Mouse (Mus musculus): ENCODE measurements around the gene Fam162a. TPM values are rescaled to one million over a fixed set of nuclear protein-coding genes. Genes with fewer than 3 reads are reported as not detected.
"Not testable (repeated sequence)": the region's sequence is repeated elsewhere in the genome, so short reads cannot be mapped to it uniquely, and the experiment has no call there.

Gene Fam162a
- total RNA-seq, 1 experiment, result 153 TPM

DNA sequence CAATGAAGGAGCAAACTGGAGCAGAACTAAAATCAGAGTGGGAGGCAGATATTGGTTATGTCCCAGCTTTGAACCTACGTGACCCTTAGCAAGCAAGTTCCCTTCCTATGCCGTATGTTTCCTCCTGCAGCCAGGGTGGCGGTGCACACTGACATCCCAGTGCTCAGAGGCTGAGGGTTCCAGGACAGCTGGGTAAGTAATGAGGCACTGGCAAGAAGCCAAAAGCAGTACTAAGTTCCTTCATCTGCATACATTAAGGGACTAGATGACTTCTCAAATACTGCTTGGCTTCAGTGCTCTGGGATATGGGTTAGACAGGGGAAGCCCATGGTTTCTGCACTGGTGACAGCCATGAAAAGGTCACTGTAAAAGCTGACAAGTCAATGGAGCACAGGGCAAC lies 3.0 kb downstream of the Fam162a start:
- Histone ChIP-seq H3K36me3 (ENCODE audit: control insufficient read depth, insufficient read depth, low read length, poor library complexity, severe bottlenecking) (peaks cover 5% of the 10 kb centered on the region), H3K27ac (ENCODE audit: insufficient read depth, low read depth, low read length, poor library complexity, severe bottlenecking) (no peak overlapping the region), H3K4me3 (ENCODE audit: insufficient read depth in 1 of 2, low read depth in 1 of 2, low read length in 2 of 2, poor library complexity in 1 of 2, severe bottlenecking in 1 of 2) (no peak overlapping the region), H3K9ac (ENCODE audit: insufficient read depth, low read depth, low read length, poor library complexity, severe bottlenecking) (no peak overlapping the region), H3K4me1 (ENCODE audit: control insufficient read depth in 2 of 2, insufficient read depth in 2 of 2, low read length in 2 of 2, poor library complexity in 1 of 2) (peaks cover 6 to 11% of the 10 kb centered on the region in 2 experiments; a peak in 2 of 4 replicates), H3K9me3 (ENCODE audit: control insufficient read depth, insufficient read depth, low read depth, low read length) (no peaks in the 10 kb centered on the region)
- in situ Hi-C loops (cut with MboI; ENCODE audit: low sequenced_read_pairs in 2 of 2, unreplicated experiment in 2 of 2), result no loop called here
- no peak for TF ChIP-seq CHD2 (IDR thresholded peaks at IDR 0.05; ENCODE audit: low read depth, low read length)
- no peak for TF ChIP-seq ZC3H11A (IDR thresholded peaks at IDR 0.05; ENCODE audit: borderline replicate concordance, low read depth, low read length)
- no peak for TF ChIP-seq HCFC1 (IDR thresholded peaks at IDR 0.05; ENCODE audit: borderline replicate concordance, insufficient read depth, low read length)
- TF ChIP-seq ZNF384 (IDR thresholded peaks at IDR 0.05; ENCODE audit: low read depth, low read length), result no peak
- TF ChIP-seq MAFK (IDR thresholded peaks at IDR 0.05; ENCODE audit: insufficient read depth, low read depth, low read length), result no peak
- no peak for DNase-seq (ENCODE audit: low read depth, low spot score)

DNA sequence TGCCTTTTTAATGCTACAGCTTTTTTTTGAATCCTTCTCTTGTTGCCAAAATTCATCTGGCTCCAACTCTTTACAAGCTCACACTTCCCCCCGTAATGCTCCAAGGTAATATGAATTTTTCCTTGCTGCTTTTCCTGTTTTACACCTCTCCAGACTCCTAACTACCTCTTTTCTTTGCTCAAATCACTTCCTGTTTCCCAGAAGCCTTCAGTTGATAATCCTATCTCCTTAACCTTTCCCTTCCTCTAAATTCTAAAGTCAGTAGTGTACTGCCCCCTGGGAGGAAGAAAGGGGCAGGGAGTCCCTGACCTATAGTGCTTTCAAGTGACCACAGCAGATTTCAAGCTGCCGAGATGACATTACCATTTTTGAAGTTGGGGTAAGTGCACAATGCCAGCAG lies 3.7 kb downstream of the Fam162a start:
- H3K4me3 ChIP-seq (ENCODE audit: insufficient read depth in 1 of 2, low read depth in 1 of 2, low read length in 2 of 2, poor library complexity in 1 of 2, severe bottlenecking in 1 of 2), result no peak overlapping the region
- peaks cover 5% of the 10 kb centered on the region for H3K36me3 ChIP-seq (ENCODE audit: control insufficient read depth, insufficient read depth, low read length, poor library complexity, severe bottlenecking)
- H3K4me1 ChIP-seq (ENCODE audit: control insufficient read depth in 2 of 2, insufficient read depth in 2 of 2, low read length in 2 of 2, poor library complexity in 1 of 2), result peaks cover 6 to 11% of the 10 kb centered on the region in 2 experiments; a peak in 2 of 4 replicates
- no peak for DNase-seq (ENCODE audit: low read depth, low spot score)
- H3K27ac ChIP-seq (ENCODE audit: insufficient read depth, low read depth, low read length, poor library complexity, severe bottlenecking), result no peak overlapping the region
- no peak for TF ChIP-seq HCFC1 (IDR thresholded peaks at IDR 0.05; ENCODE audit: borderline replicate concordance, insufficient read depth, low read length)
- no peak for TF ChIP-seq MAFK (IDR thresholded peaks at IDR 0.05; ENCODE audit: insufficient read depth, low read depth, low read length)
- TF ChIP-seq CHD2 (IDR thresholded peaks at IDR 0.05; ENCODE audit: low read depth, low read length), result no peak
- no peak for TF ChIP-seq ZC3H11A (IDR thresholded peaks at IDR 0.05; ENCODE audit: borderline replicate concordance, low read depth, low read length)
- no peak for TF ChIP-seq ZNF384 (IDR thresholded peaks at IDR 0.05; ENCODE audit: low read depth, low read length)
- H3K9me3 ChIP-seq (ENCODE audit: control insufficient read depth, insufficient read depth, low read depth, low read length), result no peaks in the 10 kb centered on the region
- H3K9ac ChIP-seq (ENCODE audit: insufficient read depth, low read depth, low read length, poor library complexity, severe bottlenecking), result no peak overlapping the region
- in situ Hi-C loops (cut with MboI; ENCODE audit: low sequenced_read_pairs in 2 of 2, unreplicated experiment in 2 of 2), result no loop called here

DNA sequence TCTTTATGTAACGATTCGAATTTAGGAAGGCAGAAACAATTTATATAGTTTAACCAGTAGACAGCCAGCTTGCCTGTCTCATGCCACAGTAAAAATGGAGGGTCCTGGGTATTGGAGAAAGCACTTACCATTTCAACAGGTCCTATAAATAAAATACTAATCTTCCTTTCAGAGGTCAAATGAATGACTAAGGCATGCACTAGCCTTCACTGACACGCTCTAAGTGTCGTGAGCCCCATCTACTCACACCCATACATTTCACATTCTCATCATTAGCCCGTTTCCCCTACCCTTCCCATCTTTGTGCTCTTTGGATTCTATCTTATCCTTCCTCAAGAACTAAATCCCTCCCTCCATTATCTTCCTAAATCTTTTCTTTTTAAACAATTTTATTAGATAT lies 6.5 kb downstream of the Fam162a start:
- Histone ChIP-seq H3K9me3 (ENCODE audit: control insufficient read depth, insufficient read depth, low read depth, low read length) (no peaks in the 10 kb centered on the region), H3K36me3 (ENCODE audit: control insufficient read depth, insufficient read depth, low read length, poor library complexity, severe bottlenecking) (peaks cover 5% of the 10 kb centered on the region), H3K4me3 (ENCODE audit: insufficient read depth in 1 of 2, low read depth in 1 of 2, low read length in 2 of 2, poor library complexity in 1 of 2, severe bottlenecking in 1 of 2) (no peak overlapping the region), H3K9ac (ENCODE audit: insufficient read depth, low read depth, low read length, poor library complexity, severe bottlenecking) (no peak overlapping the region), H3K27ac (ENCODE audit: insufficient read depth, low read depth, low read length, poor library complexity, severe bottlenecking) (no peak overlapping the region), H3K4me1 (ENCODE audit: control insufficient read depth in 2 of 2, insufficient read depth in 2 of 2, low read length in 2 of 2, poor library complexity in 1 of 2) (peaks cover 6 to 12% of the 10 kb centered on the region in 2 experiments; a peak in 2 of 4 replicates)
- no peak for DNase-seq (ENCODE audit: low read depth, low spot score)
- in situ Hi-C loops (cut with MboI; ENCODE audit: low sequenced_read_pairs in 2 of 2, unreplicated experiment in 2 of 2), result no loop called here
- TF ChIP-seq ZNF384 (IDR thresholded peaks at IDR 0.05; ENCODE audit: low read depth, low read length), result no peak
- TF ChIP-seq CHD2 (IDR thresholded peaks at IDR 0.05; ENCODE audit: low read depth, low read length), result no peak
- TF ChIP-seq MAFK (IDR thresholded peaks at IDR 0.05; ENCODE audit: insufficient read depth, low read depth, low read length), result no peak
- TF ChIP-seq HCFC1 (IDR thresholded peaks at IDR 0.05; ENCODE audit: borderline replicate concordance, insufficient read depth, low read length), result no peak
- TF ChIP-seq ZC3H11A (IDR thresholded peaks at IDR 0.05; ENCODE audit: borderline replicate concordance, low read depth, low read length), result no peak

DNA sequence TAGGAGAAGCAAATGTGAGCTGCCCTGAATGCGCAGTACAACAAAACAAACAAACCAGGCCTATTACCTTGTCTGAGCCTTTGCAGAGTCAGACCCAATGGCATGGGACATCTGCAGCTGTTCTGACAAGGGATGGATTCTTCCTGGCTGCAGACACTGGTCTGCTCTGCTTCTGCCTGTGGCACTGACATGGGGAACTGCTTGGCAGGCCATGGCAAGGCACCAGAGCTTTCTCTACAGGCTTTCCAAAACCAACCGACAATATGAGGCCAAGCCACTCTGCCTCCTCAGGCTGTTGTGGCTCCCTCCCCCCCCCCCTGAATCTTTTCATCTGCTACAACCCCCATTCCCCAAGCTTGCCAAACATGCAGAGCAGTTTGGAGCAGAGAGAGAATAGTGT lies 8.1 kb downstream of the Fam162a start:
- Histone ChIP-seq H3K4me3 (ENCODE audit: insufficient read depth in 1 of 2, low read depth in 1 of 2, low read length in 2 of 2, poor library complexity in 1 of 2, severe bottlenecking in 1 of 2) (no peak overlapping the region), H3K36me3 (ENCODE audit: control insufficient read depth, insufficient read depth, low read length, poor library complexity, severe bottlenecking) (peaks cover under 1% of the 10 kb centered on the region), H3K4me1 (ENCODE audit: control insufficient read depth in 2 of 2, insufficient read depth in 2 of 2, low read length in 2 of 2, poor library complexity in 1 of 2) (peaks cover 8 to 9% of the 10 kb centered on the region in 2 experiments; a peak in 2 of 4 replicates), H3K27ac (ENCODE audit: insufficient read depth, low read depth, low read length, poor library complexity, severe bottlenecking) (no peak overlapping the region; the same call in 1 of the 2 replicates), H3K9ac (ENCODE audit: insufficient read depth, low read depth, low read length, poor library complexity, severe bottlenecking) (no peak overlapping the region), H3K9me3 (ENCODE audit: control insufficient read depth, insufficient read depth, low read depth, low read length) (no peaks in the 10 kb centered on the region)
- no peak for TF ChIP-seq ZNF384 (IDR thresholded peaks at IDR 0.05; ENCODE audit: low read depth, low read length)
- no peak for TF ChIP-seq ZC3H11A (IDR thresholded peaks at IDR 0.05; ENCODE audit: borderline replicate concordance, low read depth, low read length)
- TF ChIP-seq MAFK (IDR thresholded peaks at IDR 0.05; ENCODE audit: insufficient read depth, low read depth, low read length), result no peak
- TF ChIP-seq CHD2 (IDR thresholded peaks at IDR 0.05; ENCODE audit: low read depth, low read length), result no peak
- TF ChIP-seq HCFC1 (IDR thresholded peaks at IDR 0.05; ENCODE audit: borderline replicate concordance, insufficient read depth, low read length), result no peak
- in situ Hi-C loops (cut with MboI; ENCODE audit: low sequenced_read_pairs in 2 of 2, unreplicated experiment in 2 of 2), result no loop called here
- DNase-seq (ENCODE audit: low read depth, low spot score), result no peak

DNA sequence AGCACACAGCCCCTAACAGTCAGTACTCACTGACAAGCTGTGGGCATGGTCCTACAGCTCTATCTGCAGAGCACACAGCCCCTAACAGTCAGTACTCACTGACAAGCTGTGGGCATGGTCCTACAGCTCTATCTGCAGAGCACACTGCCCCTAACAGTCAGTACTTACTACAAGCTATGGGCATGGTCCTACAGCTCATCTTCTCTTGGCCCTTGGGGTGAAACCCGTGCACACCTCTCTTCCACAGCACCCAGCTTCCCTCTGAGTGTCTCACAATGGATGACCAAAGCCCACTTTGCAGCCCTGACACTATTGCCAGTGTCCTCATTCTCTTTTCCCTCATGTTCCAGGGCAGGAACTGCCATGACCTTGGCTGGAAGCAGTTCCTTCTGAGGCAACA lies 8.9 kb downstream of the Fam162a start:
- in situ Hi-C loops (cut with MboI; ENCODE audit: low sequenced_read_pairs in 2 of 2, unreplicated experiment in 2 of 2); H3K9me3 ChIP-seq (ENCODE audit: control insufficient read depth, insufficient read depth, low read depth, low read length); H3K36me3 ChIP-seq (ENCODE audit: control insufficient read depth, insufficient read depth, low read length, poor library complexity, severe bottlenecking); H3K27ac ChIP-seq (ENCODE audit: insufficient read depth, low read depth, low read length, poor library complexity, severe bottlenecking); H3K4me1 ChIP-seq (ENCODE audit: control insufficient read depth in 2 of 2, insufficient read depth in 2 of 2, low read length in 2 of 2, poor library complexity in 1 of 2); DNase-seq (ENCODE audit: low read depth, low spot score); H3K4me3 ChIP-seq (ENCODE audit: insufficient read depth in 1 of 2, low read depth in 1 of 2, low read length in 2 of 2, poor library complexity in 1 of 2, severe bottlenecking in 1 of 2); H3K9ac ChIP-seq (ENCODE audit: insufficient read depth, low read depth, low read length, poor library complexity, severe bottlenecking): not testable (repeated sequence)

Measured in ES-E14 (cell line).